Mouse (Mus musculus) cerebellum, adult 8-10 months (tissue): ENCODE data around the gene Krt8.

Experiments
- DNase-seq: peaks from one replicate; pipeline ENCODE4 v3.0.0; 2022

Gene Krt8

GRCm38 (mm10) chr15:102004189-102004588 is at the start of gene Krt8:
Krt8 (minus strand) TSS chr15:102004482.
- DNase-seq: no peak

GRCm38 (mm10) chr15:102051920-102052683 is 47.8 kb upstream of the Krt8 start:
- DNase-seq: no peak

- DNase-seq: no peak
Observed at GRCm38 (mm10) chr15:102049871-102050270, 45.6 kb upstream of the Krt8 start.

GRCm38 (mm10) chr15:102048006-102048405 is 43.7 kb upstream of the Krt8 start:
- DNase-seq: no peak

GRCm38 (mm10) chr15:102045691-102046090 is 41.4 kb upstream of the Krt8 start:
- no peak for DNase-seq

- no peak for DNase-seq
Observed at GRCm38 (mm10) chr15:102044745-102045144, 40.5 kb upstream of the Krt8 start.

GRCm38 (mm10) chr15:102041951-102042350 is 37.7 kb upstream of the Krt8 start:
- no peak for DNase-seq

- no peak for DNase-seq
Observed at GRCm38 (mm10) chr15:102040277-102040676, 36.0 kb upstream of the Krt8 start.

- no peak for DNase-seq
Observed at GRCm38 (mm10) chr15:102034121-102035053, 30.1 kb upstream of the Krt8 start.

- no peak for DNase-seq
Observed at GRCm38 (mm10) chr15:102028040-102028439, 23.8 kb upstream of the Krt8 start, which contains the start of gene Krt18. Krt18 (plus strand) TSS chr15:102028180.

GRCm38 (mm10) chr15:102026430-102026829 is 22.1 kb upstream of the Krt8 start:
- no peak for DNase-seq

GRCm38 (mm10) chr15:102025136-102025872 is 21.0 kb upstream of the Krt8 start:
- no peak for DNase-seq

- DNase-seq: no peak
Observed at GRCm38 (mm10) chr15:102023888-102024287, 19.6 kb upstream of the Krt8 start.

GRCm38 (mm10) chr15:102022481-102022880 is 18.2 kb upstream of the Krt8 start:
- DNase-seq: no peak

- no peak for DNase-seq
Observed at GRCm38 (mm10) chr15:102017918-102018463, 13.7 kb upstream of the Krt8 start.

GRCm38 (mm10) chr15:102016787-102017186 is 12.5 kb upstream of the Krt8 start:
- no peak for DNase-seq

GRCm38 (mm10) chr15:102016096-102016495 is 11.8 kb upstream of the Krt8 start:
- DNase-seq: no peak

- DNase-seq: no peak
Observed at GRCm38 (mm10) chr15:102014848-102015247, 10.6 kb upstream of the Krt8 start.

- DNase-seq: no peak
Observed at GRCm38 (mm10) chr15:102013651-102014050, 9.4 kb upstream of the Krt8 start.

GRCm38 (mm10) chr15:102012260-102012765 is 8.0 kb upstream of the Krt8 start:
- DNase-seq: no peak

GRCm38 (mm10) chr15:102010569-102011245 is 6.4 kb upstream of the Krt8 start:
- DNase-seq: no peak
